Mouse (Mus musculus): ENCODE results near the gene Gm49630.
"Not testable (repeated sequence)": the region's sequence is repeated elsewhere in the genome, so short reads cannot be mapped to it uniquely, and the experiment has no call there.

Gm49630 gene

DNA sequence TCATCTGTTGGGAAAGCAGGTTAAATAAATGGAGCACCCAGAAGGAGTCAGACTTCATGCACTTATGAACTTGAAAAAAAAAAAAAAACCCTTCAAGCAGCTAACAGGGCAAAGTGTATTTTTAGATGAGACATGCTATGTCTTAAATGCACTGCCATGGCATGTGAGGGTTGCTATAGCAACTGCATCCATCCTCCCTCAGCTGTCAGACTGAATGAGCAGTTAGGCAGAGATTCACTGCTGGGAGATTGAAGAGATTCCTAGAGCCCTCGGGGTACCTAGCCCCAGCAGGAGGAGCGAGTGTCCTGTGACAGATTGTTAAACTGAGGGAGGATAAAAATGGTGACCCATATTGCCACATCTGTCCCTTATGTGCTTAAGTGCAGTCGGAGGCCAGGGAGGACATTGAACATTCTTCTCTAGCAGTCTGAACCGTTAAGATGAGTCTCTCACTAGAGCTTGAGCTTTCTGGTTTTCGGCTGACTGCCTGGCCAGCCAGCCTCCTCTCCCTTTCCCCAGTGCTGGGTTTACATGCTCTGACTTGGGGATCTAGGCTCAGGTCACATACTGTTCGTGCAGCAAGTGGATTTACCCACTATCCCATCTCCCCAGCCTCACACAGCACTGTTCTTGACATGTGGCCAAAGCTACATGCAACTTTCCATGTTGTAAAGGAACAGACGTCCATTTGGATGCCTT, 5.0 kb downstream of the Gm49630 start:
- DNase-seq (ENCODE audit: low read depth, low spot score): not testable (repeated sequence)

DNA sequence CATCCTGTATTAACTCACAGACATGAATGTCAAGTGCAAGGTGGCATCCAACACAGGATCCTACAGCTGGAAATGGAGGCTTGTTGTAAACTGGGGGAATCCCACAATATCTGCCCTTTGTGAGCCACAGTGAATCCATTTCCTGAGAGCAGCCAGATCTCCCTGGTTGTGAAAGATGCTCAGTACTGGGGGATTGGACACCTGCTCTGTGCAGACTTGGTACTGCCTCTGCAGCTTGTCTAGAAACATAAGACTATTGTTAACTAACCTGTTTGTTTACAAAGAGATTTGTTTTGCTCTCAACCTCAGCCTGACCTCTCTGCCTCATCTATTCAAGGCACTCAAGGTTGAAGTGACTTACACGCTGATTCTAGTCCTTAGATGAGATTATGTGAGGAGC, 5.5 kb downstream of the Gm49630 start:
- not testable (repeated sequence) for DNase-seq (ENCODE audit: low read depth, low spot score)

DNA sequence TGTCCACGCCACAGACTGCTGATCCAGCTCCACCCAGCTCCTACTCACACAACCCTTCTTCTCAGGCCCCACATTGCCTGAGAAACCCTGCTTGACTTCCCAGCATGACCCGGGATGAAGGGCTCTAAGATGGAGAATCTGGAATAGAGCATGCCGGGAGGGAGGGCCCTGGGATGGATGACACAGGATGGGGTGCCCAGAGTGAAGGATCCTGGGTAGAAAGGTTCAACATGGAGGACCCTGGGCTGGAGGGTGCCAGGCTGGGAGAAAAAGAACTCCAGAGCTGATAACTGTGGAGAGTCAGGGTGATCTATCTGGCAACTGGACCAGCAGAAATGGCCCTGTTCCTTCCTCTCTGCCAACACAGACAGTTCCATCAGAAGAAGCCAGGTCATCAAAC, 6.2 kb downstream of the Gm49630 start:
- DNase-seq (ENCODE audit: low read depth, low spot score): not testable (repeated sequence)

DNA sequence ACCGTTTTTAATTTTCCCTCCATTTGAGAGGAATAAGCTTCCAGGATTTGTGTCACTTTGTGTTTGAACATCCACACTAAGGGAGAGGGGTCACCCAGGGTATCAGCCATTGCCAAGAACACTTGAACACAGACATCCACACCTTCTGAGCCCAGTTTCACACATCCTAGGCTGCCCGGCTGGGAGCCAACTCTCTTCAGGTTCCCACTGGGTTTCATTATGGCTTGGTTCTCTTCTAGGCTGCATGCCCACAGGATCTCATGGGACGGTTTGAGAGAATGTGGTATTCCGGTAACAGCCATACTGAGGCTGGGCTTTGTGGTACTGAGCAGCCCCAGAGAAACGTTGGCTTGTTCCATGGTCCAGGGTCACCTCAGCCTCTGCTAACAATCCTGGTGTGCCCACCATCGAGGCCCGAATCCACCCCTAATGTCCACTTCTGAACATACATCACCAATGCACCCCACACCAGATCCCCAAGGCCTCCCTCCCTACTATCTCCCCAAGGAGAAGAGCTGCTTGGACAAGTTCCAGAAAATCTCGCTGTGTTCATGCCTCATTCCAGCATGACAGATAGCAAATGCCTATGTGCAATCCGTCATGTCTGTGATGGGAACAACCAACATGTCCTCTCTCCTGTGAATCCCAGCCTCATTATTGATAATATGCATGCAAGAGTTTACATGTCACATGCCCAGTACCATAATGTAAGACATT, 10.9 kb downstream of the Gm49630 start:
- DNase-seq (ENCODE audit: low read depth, low spot score): not testable (repeated sequence)

DNA sequence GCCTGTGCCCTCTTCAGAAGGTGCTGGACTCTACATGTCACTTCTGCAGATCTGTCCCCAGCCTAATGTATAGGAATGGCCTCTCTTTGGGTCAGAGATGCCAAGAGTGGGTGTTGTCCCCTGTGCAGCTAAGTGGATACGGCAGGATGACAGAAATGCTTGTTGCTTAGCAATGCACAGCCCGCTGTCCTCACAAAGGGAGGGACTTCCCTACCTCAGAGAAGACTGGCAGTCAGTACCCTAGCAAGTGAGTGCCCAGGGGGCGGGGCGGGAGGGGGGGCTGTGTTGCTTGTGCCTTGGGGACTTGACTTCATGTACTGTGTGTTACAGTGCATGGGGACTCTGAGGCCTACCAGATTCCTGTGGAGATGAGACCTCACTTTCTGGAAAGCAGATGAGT, 12.0 kb downstream of the Gm49630 start:
- not testable (repeated sequence) for DNase-seq (ENCODE audit: low read depth, low spot score)

DNA sequence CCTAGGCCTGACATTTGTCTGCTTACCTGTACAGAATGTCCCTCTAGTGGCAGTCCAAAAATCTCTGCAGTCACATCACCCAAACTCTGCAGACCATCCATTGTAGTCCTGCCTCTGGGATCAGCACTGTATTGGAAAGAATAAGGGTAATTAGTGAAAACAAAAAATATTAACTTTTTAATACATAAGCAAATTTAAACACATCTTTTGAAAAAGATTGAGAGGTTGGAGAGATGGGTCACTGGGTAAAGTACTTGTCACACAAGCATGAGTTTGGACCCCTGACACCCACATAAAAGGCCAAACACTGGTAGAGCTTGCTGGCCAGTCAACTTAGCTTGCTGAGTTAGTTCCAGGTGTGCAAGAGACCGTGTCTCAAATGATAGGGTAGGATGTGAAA, 19.2 kb downstream of the Gm49630 start, which contains the start of gene Ttll2:
Gene Ttll2 (minus strand): TSS at position 101 of the 400 bp plus-strand sequence.
- DNase-seq (ENCODE audit: low read depth, low spot score): not testable (repeated sequence)

DNA sequence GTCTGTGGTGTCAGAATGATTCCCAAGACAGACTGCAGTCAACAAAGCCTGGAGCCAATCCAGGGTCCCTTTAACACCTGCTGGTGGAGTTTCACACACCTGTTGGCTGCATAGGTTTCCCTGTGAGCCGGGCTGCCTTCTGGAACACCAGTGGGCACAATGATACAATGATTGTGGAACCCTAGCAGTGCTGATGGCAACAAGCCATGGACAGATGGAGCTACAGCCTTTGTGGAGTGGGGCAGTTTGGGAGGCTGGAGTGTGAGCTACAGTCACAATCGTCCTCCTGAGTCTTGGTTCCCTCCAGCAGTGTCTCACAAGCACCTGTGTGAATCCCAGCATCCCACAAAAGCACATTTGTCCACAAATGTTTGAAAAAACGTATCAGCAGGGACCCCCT, 23.0 kb downstream of the Gm49630 start:
- DNase-seq (ENCODE audit: low read depth, low spot score): not testable (repeated sequence)

DNA sequence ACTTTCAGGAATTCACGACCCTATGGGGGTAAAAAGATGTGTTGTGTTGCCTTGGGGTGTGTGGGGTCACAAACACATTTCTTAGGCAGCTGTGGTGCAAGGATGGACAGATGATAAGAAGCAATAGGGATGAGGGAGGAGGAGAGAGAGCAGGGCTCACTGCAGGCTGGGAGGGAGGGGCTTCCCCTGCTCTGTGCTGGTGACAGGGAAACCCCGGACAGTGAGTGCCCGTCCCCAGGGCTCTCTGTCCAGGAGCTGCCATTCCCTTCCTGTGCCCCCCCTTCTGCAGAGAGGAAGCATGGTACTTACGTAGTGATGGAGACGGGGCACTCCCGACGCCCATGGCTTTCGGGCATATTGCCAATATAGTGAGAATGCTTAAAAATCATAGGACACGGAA, 34.4 kb downstream of the Gm49630 start:
- not testable (repeated sequence) for DNase-seq (ENCODE audit: low read depth, low spot score)

DNA sequence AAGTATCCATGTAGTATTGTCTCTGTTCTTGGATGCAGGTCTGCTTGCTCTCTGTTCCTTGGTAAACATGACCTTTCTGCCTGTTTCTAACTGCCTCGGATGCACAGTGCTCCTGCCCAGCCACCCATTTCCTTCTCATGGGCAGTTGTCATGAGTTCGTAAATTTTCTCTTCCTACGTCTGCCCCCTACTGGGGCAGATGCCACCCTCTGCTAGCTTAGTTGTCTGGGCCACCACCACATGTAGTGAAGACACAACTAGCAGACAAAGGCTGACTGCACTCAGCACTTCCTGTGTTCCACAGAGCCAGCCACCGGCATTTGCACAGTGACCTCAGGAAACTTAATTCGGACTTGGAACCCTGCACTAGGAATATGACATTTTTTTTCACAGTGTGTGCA, 39.0 kb downstream of the Gm49630 start:
- DNase-seq (ENCODE audit: low read depth, low spot score): not testable (repeated sequence)

DNA sequence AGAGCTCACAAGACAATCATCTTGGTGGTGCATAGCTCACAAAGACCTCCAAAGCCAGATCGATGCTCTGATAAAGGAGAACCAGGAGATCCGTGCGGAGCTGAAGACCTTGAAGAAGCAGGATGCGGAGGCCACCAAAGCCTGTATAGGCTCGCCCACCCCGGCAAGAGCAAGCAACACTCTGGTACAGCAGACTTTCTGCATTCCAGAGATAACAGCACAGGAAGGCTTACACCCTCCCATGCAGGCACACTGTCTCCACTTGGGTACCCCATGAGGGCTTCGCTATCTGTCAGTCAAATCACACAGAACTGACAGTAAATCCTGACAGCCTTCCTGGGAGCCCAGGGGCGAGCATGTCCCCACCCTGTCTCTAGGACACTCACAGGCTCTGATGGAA, 45.4 kb downstream of the Gm49630 start:
- not testable (repeated sequence) for DNase-seq (ENCODE audit: low read depth, low spot score)

DNA sequence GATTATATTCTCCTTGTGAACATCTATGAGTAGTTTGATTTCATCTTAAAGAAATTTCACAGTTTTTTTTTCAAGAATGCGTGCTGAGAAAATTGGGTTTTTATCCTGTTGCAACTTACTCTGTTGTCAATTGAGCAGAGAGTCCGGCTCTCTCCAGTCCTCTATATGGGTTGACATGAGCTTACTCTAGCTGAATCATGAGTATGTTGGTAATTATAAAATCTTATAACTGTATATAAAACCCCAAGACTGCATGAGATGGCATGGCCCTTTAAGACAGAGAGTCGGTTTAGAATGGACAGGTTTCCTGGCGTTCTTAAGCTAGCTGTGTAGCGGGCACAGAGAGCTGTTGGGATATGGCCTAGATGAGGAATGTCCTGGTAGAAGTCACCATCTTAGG, 47.4 kb downstream of the Gm49630 start, which contains the start of gene Tcp10a:
Gene Tcp10a (plus strand): TSS at position 301 of the 400 bp plus-strand sequence.
- not testable (repeated sequence) for DNase-seq (ENCODE audit: low read depth, low spot score)

DNA sequence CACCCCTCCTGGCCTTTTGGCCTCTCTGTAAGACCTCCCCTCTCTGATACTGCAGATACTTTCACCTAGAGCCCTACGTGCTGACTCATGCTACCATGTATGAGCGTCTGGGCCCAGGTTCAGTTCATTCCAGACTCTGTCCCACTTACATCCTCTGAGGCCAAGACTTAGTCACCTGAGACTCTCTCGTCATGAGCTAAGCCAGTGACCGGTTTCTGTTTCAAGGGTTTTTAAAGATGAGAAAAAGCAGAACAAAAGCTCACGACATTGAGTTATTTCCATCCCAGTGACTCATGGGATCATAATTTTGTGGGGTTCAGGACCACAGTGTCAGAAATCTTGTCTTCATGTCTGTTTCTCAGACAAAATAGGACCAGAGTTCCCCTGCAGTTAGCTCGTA, 52.0 kb downstream of the Gm49630 start:
- DNase-seq (ENCODE audit: low read depth, low spot score): not testable (repeated sequence)

DNA sequence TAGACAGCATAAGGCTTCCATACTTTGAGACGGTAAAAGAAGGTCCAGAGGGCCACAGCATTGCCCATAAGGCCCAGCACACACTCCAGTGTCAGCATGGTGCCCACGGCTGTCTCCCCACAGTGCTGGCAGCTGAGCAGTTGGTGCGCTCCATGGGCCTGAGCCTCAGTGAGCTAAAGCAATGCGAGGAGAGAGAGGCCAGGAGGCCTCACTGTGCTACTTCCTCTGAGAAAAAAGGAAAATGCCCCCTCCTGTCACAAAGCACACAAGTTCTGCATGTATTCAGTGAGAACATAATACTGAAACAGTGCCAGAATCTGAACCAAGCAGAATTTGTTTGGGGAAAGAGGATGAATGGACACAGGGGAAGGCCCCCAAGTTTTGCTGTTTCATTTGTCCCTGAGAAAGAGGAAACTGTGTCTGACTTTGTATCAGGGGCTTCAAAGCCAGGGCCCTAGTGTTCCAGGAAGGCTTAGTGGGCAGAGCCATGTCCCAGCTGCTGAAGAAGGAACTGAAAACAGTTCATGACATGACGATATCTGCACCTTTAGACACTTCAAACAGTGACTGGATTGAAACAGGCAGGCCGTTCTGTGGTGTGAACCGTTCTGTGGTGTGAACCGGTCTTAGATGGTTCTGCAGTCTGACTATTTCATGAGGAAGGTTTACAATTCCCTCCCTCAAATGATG, 55.9 kb downstream of the Gm49630 start:
- DNase-seq (ENCODE audit: low read depth, low spot score): not testable (repeated sequence)

DNA sequence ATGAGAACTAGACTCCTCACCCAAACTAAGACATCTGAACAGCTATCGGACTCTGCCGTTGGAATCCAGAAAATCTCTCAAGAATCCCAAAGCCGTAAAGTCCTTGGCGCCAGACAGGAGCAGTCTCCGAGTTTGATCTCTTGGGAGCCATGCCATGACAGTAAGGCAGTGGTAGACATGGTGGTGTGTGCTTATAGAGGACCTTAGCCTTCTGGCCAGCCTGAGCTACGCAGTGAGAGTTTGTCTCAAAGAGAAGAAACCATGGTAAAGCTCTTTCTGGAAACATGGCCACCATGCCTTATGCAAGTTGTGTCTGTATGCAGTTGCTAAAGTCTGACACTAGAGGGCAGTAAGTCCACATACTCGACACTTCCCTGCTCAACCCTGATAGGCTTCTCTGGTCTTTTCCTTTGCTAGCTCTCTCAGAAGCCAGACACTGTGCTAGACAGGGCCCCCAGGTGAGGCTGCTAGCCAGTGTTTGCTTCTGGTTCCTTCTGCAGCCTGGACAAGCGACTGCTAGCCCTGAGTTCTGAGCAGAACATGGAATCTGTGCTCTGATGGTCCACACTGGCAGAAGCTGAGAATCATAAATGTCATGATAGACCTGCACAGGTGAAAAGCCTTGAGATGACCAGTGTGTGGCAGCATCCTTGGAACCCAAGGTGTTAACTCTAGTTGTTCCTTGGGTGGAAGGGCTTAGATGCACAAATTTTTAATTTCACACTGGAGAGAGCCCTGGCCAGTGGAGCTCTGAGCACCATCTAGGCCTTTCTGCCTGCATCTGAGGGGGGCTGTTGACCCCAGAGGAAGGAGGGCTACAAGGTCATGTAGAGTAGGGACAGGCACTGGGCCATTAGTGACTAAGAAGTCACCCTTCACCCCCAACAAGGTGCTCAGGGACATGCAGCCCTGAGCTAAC, 65.2 kb downstream of the Gm49630 start:
- DNase-seq (ENCODE audit: low read depth, low spot score): not testable (repeated sequence)

Measured in forelimb bud, embryonic 11.5 days (tissue).